9 mouse cellular contexts compared by ENCODE assay signal in genomic region chr17:31434825-31435325, GRCm38 (mm10). TPM values are rescaled to one million over a fixed set of nuclear protein-coding genes. Genes with fewer than 3 reads are reported as not detected.
DNase-seq lines count a peak whose midpoint lies in the region; ATAC-seq lines count a peak whose summit lies in the region.
"Had no signal": no experiment of that assay in that cellular context is flagged by ENCODE, and none has a peak within 500 bp of the region (broad histone marks: within the 10 kb centered on the region; RNA-seq: fewer than 3 reads in every experiment).

No protein-coding gene starts in this region.

- no peak overlapping the region for H3K4me2 ChIP-seq in forebrain, embryonic 16.5 days (ENCODE audit: low read length)
- H3K4me2 ChIP-seq in midbrain, embryonic 11.5 days, result no peak overlapping the region

- intact Hi-C loops in heart, postnatal 25 days (cut with DNase I), result no loop called here

- WGBS in heart, embryonic 10.5 days, result 7% methylated on average over 8 of the region's 8 CpGs
- WGBS in forebrain, embryonic 16.5 days, result 8% methylated on average over 8 of the region's 8 CpGs
- 3% methylated on average over 8 of the region's 8 CpGs for WGBS in midbrain, embryonic 11.5 days

- ATAC-seq in forebrain, embryonic 16.5 days, result no peak
- no peak for ATAC-seq in midbrain, embryonic 11.5 days (ENCODE audit: low FRiP score)

- peak overlapping the region; percentile 38 for H3K4me3 ChIP-seq in heart, embryonic 10.5 days
- no peak overlapping the region for H3K4me3 ChIP-seq in forebrain, embryonic 16.5 days (replicated peaks; ENCODE audit: low read length)
- no peak overlapping the region for H3K4me3 ChIP-seq in midbrain, embryonic 11.5 days (ENCODE audit: low read depth, low read length)

- peaks cover 17% of the 10 kb centered on the region for H3K27me3 ChIP-seq in heart, embryonic 10.5 days (ENCODE audit: insufficient read depth, poor library complexity, severe bottlenecking)
- H3K27me3 ChIP-seq in forebrain, embryonic 16.5 days (replicated peaks; ENCODE audit: control insufficient read depth, insufficient read depth, low read length), result no peaks in the 10 kb centered on the region
- H3K27me3 ChIP-seq in midbrain, embryonic 11.5 days (ENCODE audit: control insufficient read depth, insufficient read depth, low read length), result no peaks in the 10 kb centered on the region; the same call in 1 of the 2 replicates

- DNase-seq in heart, embryonic 10.5 days (ENCODE audit: low spot score), result no peak
- no peak for DNase-seq in heart, postnatal 25 days (ENCODE audit: low spot score)
- DNase-seq in MN1 (ENCODE audit: low spot score), result peak; percentile 24
- DNase-seq in midbrain, embryonic 11.5 days (ENCODE audit: low spot score, missing footprints), result peak; percentile 86
- DNase-seq in urinary bladder, adult 2 months (ENCODE audit: low spot score), result no peak
- no peak for DNase-seq in cerebellum, postnatal 4 days (ENCODE audit: low spot score in 2 of 2)
- no peak for DNase-seq in adrenal gland, postnatal 36 days
- DNase-seq: adrenal gland, adult 8-10 months had no signal

- peaks cover 5% of the 10 kb centered on the region; the same call in 1 of the 2 replicates for H3K36me3 ChIP-seq in heart, embryonic 10.5 days
- H3K36me3 ChIP-seq in forebrain, embryonic 16.5 days (ENCODE audit: control insufficient read depth, insufficient read depth), result no peaks in the 10 kb centered on the region; the same call in 1 of the 2 replicates
- H3K36me3 ChIP-seq in midbrain, embryonic 11.5 days (ENCODE audit: control insufficient read depth, insufficient read depth, low read length), result no peaks in the 10 kb centered on the region; the same call in 1 of the 2 replicates

- peak overlapping the region; percentile 0; the same call in 1 of the 2 replicates for H3K9ac ChIP-seq in forebrain, embryonic 16.5 days (replicated peaks; ENCODE audit: low read depth, low read length)
- no peak overlapping the region for H3K9ac ChIP-seq in midbrain, embryonic 11.5 days (ENCODE audit: low read length)

- H3K4me1 ChIP-seq in heart, embryonic 10.5 days, result peaks cover 27% of the 10 kb centered on the region
- peaks cover 27% of the 10 kb centered on the region for H3K4me1 ChIP-seq in forebrain, embryonic 16.5 days (replicated peaks; ENCODE audit: control insufficient read depth, insufficient read depth, low read length)
- H3K4me1 ChIP-seq in midbrain, embryonic 11.5 days (ENCODE audit: control insufficient read depth, insufficient read depth, low read length), result peaks cover 24% of the 10 kb centered on the region

- H3K27ac ChIP-seq in heart, embryonic 10.5 days, result peak overlapping the region; percentile 37; the same call in 1 of the 2 replicates
- peak overlapping the region; percentile 21; the same call in 1 of the 2 replicates for H3K27ac ChIP-seq in forebrain, embryonic 16.5 days (ENCODE audit: low read length)
- no peak overlapping the region for H3K27ac ChIP-seq in midbrain, embryonic 11.5 days (ENCODE audit: low read depth, low read length)

- H3K9me3 ChIP-seq in heart, embryonic 10.5 days, result no peaks in the 10 kb centered on the region
- H3K9me3 ChIP-seq in forebrain, embryonic 16.5 days (ENCODE audit: control insufficient read depth, low read length), result no peaks in the 10 kb centered on the region
- H3K9me3 ChIP-seq in midbrain, embryonic 11.5 days (ENCODE audit: control insufficient read depth, low read length), result no peaks in the 10 kb centered on the region

RNA-seq across cellular contexts. Expression of gene Pde9a, which starts 48.9 kb away (rescaled TPM):
- 5.9 and 14.4 TPM in 2 replicates for polyA plus RNA-seq in heart, embryonic 10.5 days (2016; fragmentation: Nextera tagmentation; extraction: Ambion mirVana)
- total RNA-seq in heart, postnatal 25 days (2021), result 1 to 10 TPM; 5.1 to 6.7 TPM
- polyA plus RNA-seq in forebrain, embryonic 16.5 days (2015; fragmentation: Nextera tagmentation; extraction: Ambion mirVana), result 55.6 and 62.2 TPM in 2 replicates
- polyA plus RNA-seq in midbrain, embryonic 11.5 days (2014; fragmentation: Nextera tagmentation; extraction: Ambion mirVana), result 23.4 and 23.5 TPM in 2 replicates
- 33.1 and 35.0 TPM in 2 replicates for polyA plus RNA-seq in urinary bladder, adult 2 months (2012; rRNA removed)
- 1 to 10 TPM; 3.2 to 3.7 TPM for total RNA-seq in adrenal gland, postnatal 36 days (2021)

Comparison
In these comparisons a context has a peak if more than half of its experiments do, and no peak if none do; other contexts are left out.
1. DNase-seq: peak in MN1 (single experiment) and midbrain, embryonic 11.5 days (single experiment); none in heart, embryonic 10.5 days (single experiment), heart, postnatal 25 days (single experiment), urinary bladder, adult 2 months (single experiment), cerebellum, postnatal 4 days (0 of 2) and adrenal gland, postnatal 36 days (0 of 2).